Mouse (Mus musculus): ENCODE measurements around the gene Ccdc6.

DNA sequence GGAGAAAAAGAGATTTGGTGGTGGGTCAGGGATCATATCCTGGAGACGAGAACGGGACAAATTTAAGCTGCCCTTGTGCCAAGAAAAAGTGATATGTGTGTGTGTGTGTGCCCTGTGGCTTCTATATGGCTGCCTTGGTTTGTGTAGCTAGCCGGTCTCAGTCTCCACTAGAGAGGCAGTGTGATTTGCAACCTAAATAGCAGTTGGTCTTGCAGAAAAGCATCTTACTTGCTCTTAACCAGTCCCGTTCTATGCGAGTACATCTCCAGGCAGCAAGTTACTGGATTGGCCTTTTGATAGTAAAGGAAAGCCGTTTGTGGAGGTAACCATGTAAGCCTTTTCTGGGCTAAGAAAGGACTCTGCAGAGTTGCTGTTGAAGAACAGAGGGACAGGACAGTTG, 1.7 kb downstream of the Ccdc6 start:
- no peak for TF ChIP-seq CTCF (IDR thresholded peaks at IDR 0.05)
- TF ChIP-seq POLR2A (IDR thresholded peaks at IDR 0.05; ENCODE audit: insufficient read depth, low read depth, low read length): no peak
- no peak for TF ChIP-seq EP300 (IDR thresholded peaks at IDR 0.05; ENCODE audit: insufficient read depth, low read depth, low read length)
